Mouse (Mus musculus) retina, adult 2 months (tissue): ENCODE measurements around the gene Selenom.

ENCODE experiments used
- DNase-seq: peaks from one replicate; pipeline ENCODE4 v3.0.0-alpha.2; 2012; ENCODE audit warnings: low read depth, low spot score

Gene Selenom

DNA sequence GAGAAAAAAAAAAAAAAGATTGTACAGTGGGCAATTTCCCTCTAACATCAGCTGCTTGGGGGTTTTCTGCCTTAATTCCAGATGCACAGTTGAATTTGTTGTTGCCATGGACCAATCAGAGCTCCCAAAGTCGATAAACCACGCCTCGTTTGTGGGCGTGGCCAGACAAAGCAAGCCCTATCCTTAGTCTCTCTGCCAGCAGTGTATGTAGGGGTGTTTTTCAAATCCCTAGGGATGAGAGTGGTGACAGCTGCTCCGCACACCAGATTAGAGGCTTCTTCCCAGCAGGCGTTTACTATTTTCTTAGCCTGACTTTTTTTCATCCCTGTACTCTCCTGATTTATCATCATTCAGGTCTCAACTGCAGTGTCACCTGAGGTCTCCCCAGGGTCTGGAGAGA lies 33.5 kb downstream of the Selenom start:
- DNase-seq: no peak

DNA sequence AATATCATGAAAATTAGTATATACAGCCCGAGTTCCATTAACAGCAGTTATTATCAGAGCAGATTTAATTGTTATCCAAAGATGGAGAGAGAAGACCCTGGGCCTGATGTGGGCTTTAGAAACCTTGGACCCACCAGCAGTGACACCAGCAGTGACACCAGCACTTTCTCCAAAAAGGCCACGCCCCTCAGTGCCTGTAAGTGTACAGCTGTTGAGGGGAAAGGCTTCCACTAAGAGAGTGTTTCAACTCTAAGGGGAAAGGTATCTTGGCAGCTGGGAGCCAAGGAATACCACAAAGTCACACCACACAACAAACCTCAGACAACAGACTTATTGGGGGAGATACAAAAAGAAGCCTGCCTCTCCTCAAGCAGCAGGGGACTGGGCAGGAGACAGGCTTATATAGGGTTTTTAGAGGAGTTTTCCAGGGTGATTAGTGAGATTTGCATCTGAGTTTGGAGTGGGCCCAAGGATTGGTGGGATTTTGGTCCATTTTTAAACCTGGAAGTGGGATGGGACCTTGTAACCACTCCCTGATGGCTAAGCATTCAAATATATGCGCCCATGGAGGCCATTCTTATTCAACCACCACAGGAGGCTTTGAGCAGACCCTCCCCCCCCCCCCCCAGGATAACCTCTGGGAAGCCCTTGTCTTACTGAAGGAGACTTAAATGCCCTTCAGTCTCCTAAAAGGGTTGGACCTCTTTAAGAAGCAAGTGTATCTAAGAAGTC lies 34.2 kb downstream of the Selenom start:
- DNase-seq: no peak

DNA sequence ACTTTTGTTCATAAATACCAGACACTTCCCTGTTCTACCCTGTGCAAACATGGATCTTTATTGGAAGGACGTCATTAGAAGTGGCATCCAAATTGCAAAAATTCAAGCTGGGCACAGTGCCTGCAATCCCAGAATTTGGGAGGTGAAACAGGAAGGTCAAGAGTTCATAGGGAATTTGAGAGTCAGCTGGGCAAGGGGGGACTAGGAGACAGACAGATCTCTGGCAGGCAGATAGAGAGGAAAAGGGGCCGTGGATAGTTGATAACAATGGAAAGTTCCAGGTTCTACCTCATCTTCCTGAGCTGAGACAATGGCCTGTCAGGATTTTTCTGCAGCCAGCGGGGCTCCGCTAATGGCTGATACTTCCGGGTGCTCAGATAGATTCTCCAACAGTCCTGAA lies 35.3 kb downstream of the Selenom start:
- DNase-seq: no peak

DNA sequence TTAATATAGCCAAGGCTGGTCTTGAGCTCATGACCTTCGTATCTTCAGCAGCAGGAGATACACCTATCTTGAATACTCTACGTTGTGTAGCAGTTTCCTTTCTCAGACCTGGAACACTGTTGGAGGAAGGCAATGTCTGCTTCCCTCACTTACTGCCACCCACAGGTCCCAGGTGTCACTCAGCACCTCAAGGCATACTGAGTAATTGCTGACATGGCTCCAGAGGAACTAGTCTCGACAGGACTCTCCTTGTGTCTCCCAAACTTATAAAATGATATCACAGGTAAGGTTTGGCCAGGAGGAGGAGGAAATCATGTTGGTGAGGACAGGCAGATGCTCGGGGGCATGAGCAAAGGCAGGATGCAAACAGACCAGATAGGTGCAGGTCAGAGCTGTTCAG lies 40.5 kb downstream of the Selenom start:
- DNase-seq: no peak

DNA sequence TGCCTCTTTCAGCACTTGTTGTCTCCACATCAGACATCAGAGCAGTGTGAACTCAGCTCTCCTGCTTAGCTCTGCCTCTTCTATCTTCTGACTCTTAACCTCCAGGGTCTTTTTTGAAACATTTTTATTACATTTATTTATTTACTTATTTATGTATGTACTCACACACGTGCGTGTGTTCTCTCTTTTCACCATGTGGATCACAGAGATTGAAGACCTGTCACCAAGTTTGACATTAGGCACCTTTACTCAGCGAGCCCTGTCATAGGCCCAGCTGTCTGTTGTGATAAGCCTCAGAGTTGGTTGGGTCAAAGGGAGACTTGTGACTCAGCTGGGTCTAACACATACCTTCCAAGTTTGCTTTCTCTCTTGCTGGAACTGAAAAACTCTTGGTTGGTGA lies 43.4 kb downstream of the Selenom start:
- DNase-seq: no peak

DNA sequence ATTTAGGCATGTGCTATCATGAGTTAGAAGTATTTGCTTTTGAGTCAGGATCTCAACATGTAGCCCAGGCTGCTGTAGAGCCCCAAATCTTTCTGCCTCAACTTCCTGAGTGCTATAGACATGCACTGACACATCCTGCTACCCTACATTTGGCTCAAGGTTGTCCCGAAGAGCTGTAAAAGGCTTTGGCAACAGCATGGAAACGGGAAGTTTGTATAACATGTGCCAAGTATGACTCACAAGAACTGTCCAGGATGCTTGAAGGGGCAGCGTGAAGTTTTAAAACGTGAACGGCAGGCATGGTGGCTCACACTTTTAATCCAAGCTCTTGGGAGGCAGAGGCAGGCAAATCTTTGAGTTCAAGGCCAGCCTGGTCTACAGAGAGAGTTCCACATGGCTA lies 45.7 kb downstream of the Selenom start:
- DNase-seq: no peak

DNA sequence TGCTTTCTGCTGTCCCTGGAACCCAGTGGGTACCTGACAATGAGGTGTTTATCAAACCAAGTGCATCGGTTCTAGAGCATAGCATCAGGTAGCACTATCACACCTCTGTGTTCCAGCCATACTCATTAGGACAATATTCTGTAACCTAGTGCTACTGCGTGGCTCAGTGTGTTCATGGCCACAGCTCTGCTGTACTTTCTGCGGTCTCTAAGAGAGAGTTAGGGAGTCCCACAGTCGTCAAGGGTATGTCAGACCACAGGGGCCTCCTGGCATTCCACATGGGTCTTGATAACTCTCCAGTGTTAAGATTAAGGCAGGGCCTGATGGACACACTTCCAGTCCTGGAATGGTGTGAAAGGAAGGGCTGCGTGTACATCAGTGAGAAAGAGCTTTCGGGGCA lies 49.4 kb downstream of the Selenom start:
- DNase-seq: no peak

DNA sequence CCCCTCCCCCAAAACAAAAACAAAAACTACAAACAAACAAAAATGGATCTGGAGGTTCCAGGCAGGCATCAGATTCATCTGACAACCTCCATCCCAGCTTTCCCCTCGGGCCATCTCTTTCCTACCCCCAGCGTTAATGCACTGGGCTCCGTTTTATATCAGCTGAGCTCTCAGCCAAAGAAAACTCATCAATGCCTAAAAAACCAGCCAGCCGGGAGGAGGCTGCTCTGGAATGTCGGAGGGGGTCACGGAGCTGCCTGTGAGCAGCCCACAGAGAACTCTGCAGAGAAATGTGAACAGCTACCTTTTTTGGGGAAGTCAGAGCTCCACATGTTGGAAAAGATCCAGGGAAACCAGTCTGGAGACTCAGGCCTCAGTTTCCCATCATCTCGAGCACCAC lies 50.0 kb downstream of the Selenom start:
- DNase-seq: no peak

DNA sequence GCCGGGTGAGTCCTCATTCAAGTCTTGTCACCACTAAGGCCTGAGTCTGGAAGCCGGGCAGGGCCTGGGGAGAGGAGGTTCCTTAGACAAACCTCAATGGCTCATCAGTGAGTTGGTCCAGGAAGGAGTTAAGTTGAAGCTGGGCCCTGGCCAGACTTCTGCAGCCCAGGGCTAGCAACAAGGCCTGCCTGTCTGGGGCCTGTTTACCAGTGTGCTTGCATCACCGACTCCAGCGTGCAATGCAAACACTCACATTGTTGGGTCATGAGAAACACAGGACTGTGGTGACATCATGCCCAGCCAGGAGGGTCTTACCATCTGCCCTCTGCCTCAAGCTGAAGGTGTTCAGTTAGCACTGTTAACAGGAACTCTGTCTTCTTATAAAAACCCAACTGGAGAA lies 51.5 kb downstream of the Selenom start:
- DNase-seq: no peak
